Comparison of ENCODE assay signal across 25 mouse cellular contexts in genomic region chr3:124755693-124756435, GRCm38 (mm10).
DNase-seq lines count a peak whose midpoint lies in the region; ATAC-seq and TF ChIP-seq lines count a peak whose summit lies in the region.
"Had no signal": no experiment of that assay in that cellular context is flagged by ENCODE, and none has a peak within 500 bp of the region (broad histone marks: within the 10 kb centered on the region; RNA-seq: fewer than 3 reads in every experiment).

No protein-coding gene starts in this region.

- H3K27ac ChIP-seq in forebrain, embryonic 13.5 days, result no peak overlapping the region
- H3K27ac ChIP-seq in forebrain, embryonic 10.5 days, result no peak overlapping the region
- H3K27ac ChIP-seq in forebrain, embryonic 15.5 days (replicated peaks), result no peak overlapping the region
- no peak overlapping the region for H3K27ac ChIP-seq in forebrain, embryonic 11.5 days (ENCODE audit: low read depth, low read length)
- no peak overlapping the region for H3K27ac ChIP-seq in forebrain, postnatal 0 days (ENCODE audit: low read depth, low read length)
- H3K27ac ChIP-seq: embryonic facial prominence, embryonic 13.5 days; embryonic facial prominence, embryonic 15.5 days had no signal

- H3K36me3 ChIP-seq in forebrain, embryonic 13.5 days (ENCODE audit: poor library complexity, severe bottlenecking), result no peaks in the 10 kb centered on the region
- no peaks in the 10 kb centered on the region for H3K36me3 ChIP-seq in forebrain, embryonic 10.5 days (replicated peaks)
- H3K36me3 ChIP-seq in forebrain, embryonic 15.5 days, result no peaks in the 10 kb centered on the region
- H3K36me3 ChIP-seq in forebrain, embryonic 11.5 days (ENCODE audit: control insufficient read depth, insufficient read depth, low read length), result no peaks in the 10 kb centered on the region
- H3K36me3 ChIP-seq in forebrain, postnatal 0 days (ENCODE audit: insufficient read depth), result no peaks in the 10 kb centered on the region
- H3K36me3 ChIP-seq: embryonic facial prominence, embryonic 13.5 days; embryonic facial prominence, embryonic 15.5 days; G1E had no signal

- no peak for DNase-seq in forebrain, embryonic 10.5 days (ENCODE audit: extremely low spot score, low spot score)
- no peak for DNase-seq in forebrain, embryonic 11.5 days (ENCODE audit: low spot score)
- peak; percentile 37 for DNase-seq in brain, embryonic 18.5 days (ENCODE audit: low read depth, low spot score)
- DNase-seq in forebrain, postnatal 0 days, result peak; percentile 51
- DNase-seq in adrenal gland, postnatal 4 days (ENCODE audit: low spot score in 2 of 2), result no peak
- DNase-seq: adrenal gland, adult 8-10 months; adrenal gland, postnatal 14 days; adrenal gland, postnatal 36 days; B cell, adult 2 months; cerebellum, adult 11-12 months; cerebellum, adult 2 months; cerebellum, adult 9-10 months; cerebellum, postnatal 10 days; cerebellum, postnatal 25 days had no signal

- H3K4me3 ChIP-seq in forebrain, embryonic 13.5 days, result no peak overlapping the region
- H3K4me3 ChIP-seq in forebrain, embryonic 10.5 days, result no peak overlapping the region
- no peak overlapping the region for H3K4me3 ChIP-seq in forebrain, embryonic 15.5 days
- no peak overlapping the region for H3K4me3 ChIP-seq in forebrain, embryonic 11.5 days (ENCODE audit: low read depth, low read length)
- H3K4me3 ChIP-seq in forebrain, postnatal 0 days (ENCODE audit: low read depth, low read length), result no peak overlapping the region
- H3K4me3 ChIP-seq: embryonic facial prominence, embryonic 13.5 days; embryonic facial prominence, embryonic 15.5 days; erythroblast, embryonic 14.5 days had no signal

- H3K4me1 ChIP-seq in forebrain, embryonic 13.5 days, result no peaks in the 10 kb centered on the region
- no peaks in the 10 kb centered on the region for H3K4me1 ChIP-seq in forebrain, embryonic 10.5 days
- no peaks in the 10 kb centered on the region for H3K4me1 ChIP-seq in forebrain, embryonic 15.5 days
- no peaks in the 10 kb centered on the region for H3K4me1 ChIP-seq in forebrain, embryonic 11.5 days (replicated peaks; ENCODE audit: control insufficient read depth, insufficient read depth, low read length)
- no peaks in the 10 kb centered on the region for H3K4me1 ChIP-seq in forebrain, postnatal 0 days (ENCODE audit: insufficient read depth)
- H3K4me1 ChIP-seq: embryonic facial prominence, embryonic 13.5 days; embryonic facial prominence, embryonic 15.5 days had no signal

- WGBS in forebrain, embryonic 13.5 days, result 83% methylated on average over 2 of the region's 2 CpGs
- WGBS in forebrain, embryonic 10.5 days, result 85% methylated on average over 2 of the region's 2 CpGs
- WGBS in forebrain, embryonic 15.5 days, result 83% methylated on average over 2 of the region's 2 CpGs
- 92% methylated on average over 2 of the region's 2 CpGs for WGBS in forebrain, embryonic 11.5 days
- 63% methylated on average over 2 of the region's 2 CpGs for WGBS in forebrain, postnatal 0 days

- H3K9ac ChIP-seq in forebrain, embryonic 13.5 days, result no peak overlapping the region
- H3K9ac ChIP-seq in forebrain, embryonic 15.5 days (replicated peaks), result no peak overlapping the region
- no peak overlapping the region for H3K9ac ChIP-seq in forebrain, embryonic 11.5 days (ENCODE audit: low read length)
- H3K9ac ChIP-seq in forebrain, postnatal 0 days, result no peak overlapping the region
- H3K9ac ChIP-seq: embryonic facial prominence, embryonic 13.5 days; embryonic facial prominence, embryonic 15.5 days had no signal

- peak; percentile 57; the same call in 1 of the 2 replicates for ATAC-seq in forebrain, embryonic 13.5 days
- ATAC-seq in forebrain, embryonic 15.5 days (replicated peaks), result peak; percentile 48; the same call in 1 of the 2 replicates
- ATAC-seq in forebrain, embryonic 11.5 days (replicated peaks; ENCODE audit: low FRiP score), result no peak
- peak; percentile 82 for ATAC-seq in forebrain, postnatal 0 days
- no peak for ATAC-seq in monocyte, adult 5-6 weeks (replicated peaks; ENCODE audit: insufficient number of reproducible peaks, low FRiP score, low TSS enrichment, poor library complexity, severe bottlenecking)
- ATAC-seq: activated CD4-positive, CD25-positive, alpha-beta regulatory T cell, adult 4 months; CD4-positive, CD25-positive, alpha-beta regulatory T cell, adult 4 months; Patski had no signal

- no peaks in the 10 kb centered on the region for H3K9me3 ChIP-seq in forebrain, embryonic 13.5 days (replicated peaks)
- H3K9me3 ChIP-seq in forebrain, embryonic 10.5 days, result no peaks in the 10 kb centered on the region
- H3K9me3 ChIP-seq in forebrain, embryonic 15.5 days, result no peaks in the 10 kb centered on the region
- no peaks in the 10 kb centered on the region for H3K9me3 ChIP-seq in forebrain, embryonic 11.5 days (ENCODE audit: control insufficient read depth, low read length)
- H3K9me3 ChIP-seq in forebrain, postnatal 0 days (ENCODE audit: low read length), result no peaks in the 10 kb centered on the region
- H3K9me3 ChIP-seq: embryonic facial prominence, embryonic 13.5 days; embryonic facial prominence, embryonic 15.5 days; G1E had no signal

- TF ChIP-seq CTCF in forebrain, postnatal 0 days (IDR thresholded peaks at IDR 0.05; ENCODE audit: low read depth), result no peak

- H3K4me2 ChIP-seq in forebrain, embryonic 13.5 days, result no peak overlapping the region
- H3K4me2 ChIP-seq in forebrain, embryonic 15.5 days (replicated peaks), result no peak overlapping the region
- H3K4me2 ChIP-seq in forebrain, embryonic 11.5 days (ENCODE audit: low read depth, low read length, severe bottlenecking), result no peak overlapping the region
- H3K4me2 ChIP-seq in forebrain, postnatal 0 days (ENCODE audit: low read depth), result no peak overlapping the region
- H3K4me2 ChIP-seq: embryonic facial prominence, embryonic 13.5 days; embryonic facial prominence, embryonic 15.5 days had no signal

- no peaks in the 10 kb centered on the region for H3K27me3 ChIP-seq in forebrain, embryonic 13.5 days
- H3K27me3 ChIP-seq in forebrain, embryonic 10.5 days (ENCODE audit: poor library complexity, severe bottlenecking), result no peaks in the 10 kb centered on the region
- no peaks in the 10 kb centered on the region for H3K27me3 ChIP-seq in forebrain, embryonic 15.5 days
- H3K27me3 ChIP-seq in forebrain, embryonic 11.5 days (ENCODE audit: control insufficient read depth, insufficient read depth, low read length), result no peaks in the 10 kb centered on the region
- no peaks in the 10 kb centered on the region for H3K27me3 ChIP-seq in forebrain, postnatal 0 days (ENCODE audit: insufficient read depth, low read length)
- H3K27me3 ChIP-seq: CH12.LX; embryonic facial prominence, embryonic 13.5 days; embryonic facial prominence, embryonic 15.5 days; Patski had no signal

Comparison
In these comparisons a context has a peak if more than half of its experiments do, and no peak if none do; other contexts are left out.
1. ATAC-seq: peak in forebrain, embryonic 13.5 days (single experiment), forebrain, embryonic 15.5 days (single experiment) and forebrain, postnatal 0 days (single experiment); none in forebrain, embryonic 11.5 days (single experiment) and monocyte, adult 5-6 weeks (single experiment).
2. DNase-seq: peak in brain, embryonic 18.5 days (single experiment) and forebrain, postnatal 0 days (single experiment); none in forebrain, embryonic 10.5 days (single experiment), forebrain, embryonic 11.5 days (single experiment) and adrenal gland, postnatal 4 days (0 of 2).